Mouse (Mus musculus): ENCODE results near the gene Myo16.

DNA sequence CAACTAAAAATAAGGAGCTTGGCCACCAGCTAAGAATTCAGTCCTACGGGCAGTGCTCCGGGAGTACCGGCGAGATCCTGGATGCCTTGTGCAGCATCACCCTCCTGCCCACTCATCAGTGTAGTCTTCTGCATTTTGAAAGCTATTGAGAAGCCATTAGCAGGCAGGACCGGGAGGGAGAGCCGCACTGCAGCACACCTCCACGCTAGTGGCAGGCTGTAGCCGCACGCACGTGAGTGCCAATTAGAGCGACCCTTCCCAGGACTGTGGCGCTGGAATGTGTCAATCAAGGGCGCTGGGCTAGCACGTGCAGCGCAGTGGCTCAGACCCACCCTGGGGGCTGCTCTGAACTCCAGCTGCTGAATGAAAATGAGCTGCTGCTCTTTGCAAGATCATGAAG, 95.4 kb downstream of the Myo16 start:
- no peak for TF ChIP-seq EP300 (IDR thresholded peaks at IDR 0.05; ENCODE audit: low read depth)
- no peak for TF ChIP-seq CTCF (IDR thresholded peaks at IDR 0.05; ENCODE audit: low read depth)
